Comparison of ENCODE assay signal across 11 mouse cellular contexts in genomic region chr17:83889329-83889690, GRCm38 (mm10). TPM values are rescaled to one million over a fixed set of nuclear protein-coding genes. Genes with fewer than 3 reads are reported as not detected.
DNase-seq lines count a peak whose midpoint lies in the region; ATAC-seq and TF ChIP-seq lines count a peak whose summit lies in the region.
"Had no signal": no experiment of that assay in that cellular context is flagged by ENCODE, and none has a peak within 500 bp of the region (broad histone marks: within the 10 kb centered on the region; RNA-seq: fewer than 3 reads in every experiment).

No protein-coding gene starts in this region.

- ATAC-seq in liver, embryonic 11.5 days (replicated peaks; ENCODE audit: low FRiP score), result no peak
- ATAC-seq in forebrain, postnatal 0 days, result no peak
- ATAC-seq in midbrain, postnatal 0 days (ENCODE audit: low FRiP score), result no peak; the same call in none of the 2 replicates
- ATAC-seq in inflammation-experienced regulatory T-cells, adult 6 months, result no peak
- ATAC-seq: CD4-positive, CD25-positive, alpha-beta regulatory T cell, adult 4 months had no signal

- peak overlapping the region; percentile 56 for H3K27ac ChIP-seq in heart, embryonic 10.5 days
- peak overlapping the region; percentile 64 for H3K27ac ChIP-seq in liver, embryonic 11.5 days (ENCODE audit: low read depth, low read length)
- peak overlapping the region; percentile 57 for H3K27ac ChIP-seq in forebrain, postnatal 0 days (ENCODE audit: low read depth, low read length)
- H3K27ac ChIP-seq in midbrain, postnatal 0 days (ENCODE audit: low read depth, low read length), result peak overlapping the region; percentile 44; the same call in 1 of the 2 replicates

- no peaks in the 10 kb centered on the region for H3K36me3 ChIP-seq in heart, embryonic 10.5 days
- no peaks in the 10 kb centered on the region for H3K36me3 ChIP-seq in liver, embryonic 11.5 days (ENCODE audit: control insufficient read depth, insufficient read depth, low read length)
- no peaks in the 10 kb centered on the region for H3K36me3 ChIP-seq in forebrain, postnatal 0 days (ENCODE audit: insufficient read depth)
- H3K36me3 ChIP-seq in midbrain, postnatal 0 days (ENCODE audit: insufficient read depth, low read length), result no peaks in the 10 kb centered on the region

- H3K4me1 ChIP-seq in heart, embryonic 10.5 days, result peaks cover 10% of the 10 kb centered on the region
- peaks cover 6% of the 10 kb centered on the region; the same call in 1 of the 2 replicates for H3K4me1 ChIP-seq in liver, embryonic 11.5 days (replicated peaks; ENCODE audit: control insufficient read depth, insufficient read depth, low read length)
- H3K4me1 ChIP-seq in forebrain, postnatal 0 days (ENCODE audit: insufficient read depth), result peaks cover 8% of the 10 kb centered on the region; the same call in 1 of the 2 replicates
- no peaks in the 10 kb centered on the region for H3K4me1 ChIP-seq in midbrain, postnatal 0 days (ENCODE audit: insufficient read depth, low read length)

- DNase-seq in heart, embryonic 10.5 days (ENCODE audit: low spot score), result no peak
- no peak for DNase-seq in heart, adult 9 months (ENCODE audit: low spot score in 2 of 2)
- DNase-seq in liver, embryonic 11.5 days (ENCODE audit: low spot score), result no peak
- DNase-seq in liver, result no peak
- DNase-seq in forebrain, postnatal 0 days, result no peak
- no peak for DNase-seq in midbrain, postnatal 0 days (ENCODE audit: low spot score)
- DNase-seq in gastrocnemius, adult 18-20 months (ENCODE audit: low spot score), result no peak
- DNase-seq: gastrocnemius, postnatal 14 days; thymus, postnatal 4 days had no signal

- no peaks in the 10 kb centered on the region for H3K27me3 ChIP-seq in heart, embryonic 10.5 days (ENCODE audit: insufficient read depth, poor library complexity, severe bottlenecking)
- no peaks in the 10 kb centered on the region for H3K27me3 ChIP-seq in liver, embryonic 11.5 days (replicated peaks; ENCODE audit: control insufficient read depth, insufficient read depth, low read length)
- H3K27me3 ChIP-seq in forebrain, postnatal 0 days (ENCODE audit: insufficient read depth, low read length), result no peaks in the 10 kb centered on the region
- H3K27me3 ChIP-seq in midbrain, postnatal 0 days (ENCODE audit: insufficient read depth, low read length), result no peaks in the 10 kb centered on the region

- 91% methylated on average over 5 of the region's 5 CpGs for WGBS in heart, embryonic 10.5 days
- 82% methylated on average over 5 of the region's 5 CpGs for WGBS in liver, embryonic 11.5 days
- 54% methylated on average over 5 of the region's 5 CpGs for WGBS in forebrain, postnatal 0 days
- 79% methylated on average over 5 of the region's 5 CpGs for WGBS in midbrain, postnatal 0 days

- H3K4me2 ChIP-seq in liver, embryonic 11.5 days, result no peak overlapping the region
- no peak overlapping the region for H3K4me2 ChIP-seq in forebrain, postnatal 0 days (ENCODE audit: low read depth)
- H3K4me2 ChIP-seq in midbrain, postnatal 0 days (ENCODE audit: low read depth, low read length, poor library complexity, severe bottlenecking), result no peak overlapping the region

- no peak for TF ChIP-seq CTCF in forebrain, postnatal 0 days (IDR thresholded peaks at IDR 0.05; ENCODE audit: low read depth)
- TF ChIP-seq CTCF in midbrain, postnatal 0 days (IDR thresholded peaks at IDR 0.05), result no peak

- no peaks in the 10 kb centered on the region for H3K9me3 ChIP-seq in heart, embryonic 10.5 days
- no peaks in the 10 kb centered on the region for H3K9me3 ChIP-seq in liver, embryonic 11.5 days (ENCODE audit: control insufficient read depth, low read length)
- H3K9me3 ChIP-seq in forebrain, postnatal 0 days (ENCODE audit: low read length), result no peaks in the 10 kb centered on the region
- no peaks in the 10 kb centered on the region for H3K9me3 ChIP-seq in midbrain, postnatal 0 days (ENCODE audit: low read length)

- H3K9ac ChIP-seq in liver, embryonic 11.5 days (ENCODE audit: low read depth, low read length), result no peak overlapping the region
- H3K9ac ChIP-seq in forebrain, postnatal 0 days, result no peak overlapping the region
- H3K9ac ChIP-seq in midbrain, postnatal 0 days (replicated peaks; ENCODE audit: low read length, poor library complexity, severe bottlenecking), result no peak overlapping the region

- no peak overlapping the region for H3K4me3 ChIP-seq in heart, embryonic 10.5 days
- no peak overlapping the region for H3K4me3 ChIP-seq in liver, embryonic 11.5 days (ENCODE audit: low read depth, low read length)
- H3K4me3 ChIP-seq in forebrain, postnatal 0 days (ENCODE audit: low read depth, low read length), result no peak overlapping the region
- no peak overlapping the region for H3K4me3 ChIP-seq in midbrain, postnatal 0 days (ENCODE audit: low read depth, low read length)

RNA-seq across cellular contexts. Expression of gene Haao, which starts 41.5 kb away (rescaled TPM):
- 0.41 and 0.68 TPM in 2 replicates for polyA plus RNA-seq in heart, embryonic 10.5 days (2016; fragmentation: Nextera tagmentation; extraction: Ambion mirVana)
- 4.3 and 4.8 TPM in 2 replicates for polyA plus RNA-seq in liver, embryonic 11.5 days (2014; fragmentation: Nextera tagmentation; extraction: Ambion mirVana)
- not detected in 2 replicates for total RNA-seq in forebrain, postnatal 0 days (2014; rRNA removed)
- polyA plus RNA-seq in forebrain, postnatal 0 days (2015; fragmentation: Nextera tagmentation; extraction: Ambion mirVana), result not detected in 2 replicates
- not detected in 2 replicates for total RNA-seq in midbrain, postnatal 0 days (2014; rRNA removed)
- polyA plus RNA-seq in midbrain, postnatal 0 days (2015; fragmentation: Nextera tagmentation; extraction: Ambion mirVana), result 0.23 and 0.56 TPM in 2 replicates
- polyA plus RNA-seq in inflammation-experienced regulatory T-cells, adult 6 months (2017; shearing (Covaris generic)), result 1 to 10 TPM in 2 of 3 experiments, under 1 TPM in 1; 0.89 to 4.4 (median 1.1) TPM
- under 1 TPM in 1 of 2 experiments, not detected in 1; 0.38 TPM for total RNA-seq in gastrocnemius, adult 18-20 months (2021)
- total RNA-seq: gastrocnemius, postnatal 14 days had no signal
